Mouse (Mus musculus): ENCODE data around the gene Olfr1284.
"Not testable (repeated sequence)": the region's sequence is repeated elsewhere in the genome, so short reads cannot be mapped to it uniquely, and the experiment has no call there.

The Olfr1284 gene

DNA sequence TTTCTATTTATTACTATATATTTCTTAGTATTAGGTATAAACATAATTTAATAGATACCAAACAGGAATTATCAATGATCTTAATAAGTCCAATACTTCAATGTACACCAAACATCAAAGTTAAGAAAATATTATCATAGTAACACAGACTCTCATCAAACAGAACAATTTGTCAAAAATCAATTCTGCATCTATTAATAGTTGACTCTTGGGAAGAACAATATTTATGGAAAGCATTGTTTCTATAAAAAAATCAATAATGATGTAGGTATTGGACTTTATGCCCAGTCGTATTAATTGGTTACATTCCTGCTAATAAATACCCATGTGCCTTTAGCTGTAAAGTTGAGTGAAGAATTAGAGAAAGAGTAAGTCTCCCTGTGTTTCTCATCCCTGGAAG is at the start of gene Olfr1284:
Olfr1284 (plus strand) TSS at position 301 of the 400 bp plus-strand sequence.
- DNase-seq (ENCODE audit: low spot score) = no peak

DNA sequence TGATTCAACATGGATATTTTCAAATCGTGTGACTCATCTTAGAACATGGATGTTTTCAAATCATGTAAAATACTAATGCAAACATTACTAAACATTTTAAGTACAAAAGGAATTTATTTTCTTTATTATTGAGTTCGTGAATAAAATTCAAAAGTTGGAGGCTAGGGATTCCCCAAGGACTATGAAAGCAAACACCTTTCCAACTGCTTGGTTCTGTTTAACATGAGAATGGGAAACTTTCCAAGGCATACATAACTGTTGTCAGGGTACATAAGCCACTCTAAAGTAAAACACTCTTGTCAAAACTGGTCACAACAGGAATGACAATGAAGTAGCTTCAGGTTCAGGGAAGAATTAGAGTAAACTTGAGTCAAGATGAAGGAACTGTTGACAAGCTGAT is 49.1 kb upstream of the Olfr1284 start, which contains the start of gene Olfr1281:
Olfr1281 (plus strand) TSS at position 301 of the 400 bp plus-strand sequence.
- DNase-seq (ENCODE audit: low spot score) = no peak

DNA sequence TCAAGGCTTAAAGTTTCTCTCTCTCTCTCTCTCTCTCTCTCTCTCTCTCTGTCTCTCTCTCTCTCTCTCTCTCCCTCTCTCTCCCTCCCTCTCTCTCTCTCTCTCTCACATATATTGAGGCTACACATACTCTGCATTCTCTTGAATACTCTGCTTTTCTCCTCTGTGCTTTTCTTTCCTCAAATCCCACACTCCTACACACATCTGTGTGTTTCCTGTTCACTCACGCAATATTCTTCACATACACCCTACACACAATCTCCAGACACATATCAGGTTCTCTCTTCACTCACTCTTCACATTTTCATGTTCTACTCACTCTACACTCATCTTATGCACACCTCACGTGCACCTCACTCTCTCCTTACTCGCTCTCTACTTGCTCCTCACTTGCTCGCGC is 41.6 kb upstream of the Olfr1284 start:
- DNase-seq (ENCODE audit: low spot score) = not testable (repeated sequence)

DNA sequence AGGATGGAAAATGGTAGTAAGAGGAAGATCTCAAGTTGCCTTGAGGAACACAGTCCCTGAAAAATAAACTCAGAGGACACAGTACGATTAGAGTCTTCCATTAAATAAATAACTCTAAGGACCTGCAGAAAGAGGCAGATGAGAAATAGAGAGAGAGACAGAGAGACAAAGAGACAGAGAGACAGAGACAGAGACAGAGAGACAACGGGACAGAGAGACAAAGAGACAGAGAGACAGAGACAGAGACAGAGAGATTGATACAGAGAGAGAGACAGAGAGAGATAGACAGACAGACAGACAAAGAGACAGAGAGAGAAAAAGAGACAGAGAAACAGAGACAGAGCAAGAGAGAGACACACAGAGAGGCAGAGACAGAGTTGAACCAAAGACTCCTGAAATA is 39.3 kb upstream of the Olfr1284 start, which contains the start of gene Olfr1282:
Olfr1282 (minus strand) TSS at position 101 of the 400 bp plus-strand sequence.
- DNase-seq (ENCODE audit: low spot score) = no peak

DNA sequence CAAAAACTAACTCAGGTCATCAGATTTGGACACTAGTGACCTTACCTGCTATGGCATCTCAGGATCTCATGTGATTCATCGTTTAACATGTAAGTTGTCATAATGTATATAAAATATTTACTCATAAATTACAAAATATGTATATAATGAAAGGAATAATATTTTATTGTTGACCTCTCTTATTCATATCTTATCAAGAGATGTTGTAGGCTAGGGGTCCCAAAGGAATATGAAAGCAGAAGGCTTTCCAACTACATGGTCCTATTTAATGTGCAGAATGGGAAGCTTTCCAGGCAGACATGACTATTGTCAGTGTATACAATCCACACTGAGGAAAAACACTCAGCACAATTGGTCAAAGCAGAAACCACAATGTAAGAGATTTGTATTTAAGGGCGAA is 8.8 kb upstream of the Olfr1284 start, which contains the start of gene Olfr1283:
Olfr1283 (plus strand) TSS at position 301 of the 400 bp plus-strand sequence.
- DNase-seq (ENCODE audit: low spot score) = no peak

DNA sequence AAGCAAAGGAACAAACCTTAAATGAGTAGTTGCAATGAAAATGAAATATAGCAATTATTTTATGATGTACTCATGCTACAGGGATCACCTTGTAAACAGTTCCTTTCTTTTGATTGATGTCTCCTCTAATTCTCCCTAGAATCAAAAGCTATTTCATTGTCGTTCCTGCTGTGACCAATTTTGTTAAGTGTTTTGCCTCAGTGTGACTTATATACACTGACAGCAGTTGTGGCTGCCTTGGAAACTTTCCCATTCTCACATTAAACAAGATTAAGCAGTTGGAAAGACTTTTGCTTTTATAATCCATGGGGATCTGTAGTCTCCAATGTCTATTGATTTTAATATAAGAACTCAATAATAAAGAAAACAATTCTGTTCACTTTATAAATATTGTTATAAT is 47.6 kb downstream of the Olfr1284 start, which contains the start of gene Olfr1286:
Olfr1286 (minus strand) TSS at position 185 of the 400 bp plus-strand sequence.
- DNase-seq (ENCODE audit: low spot score) = no peak
